Mouse (Mus musculus): ENCODE results near the gene Kin. TPM values are rescaled to one million over a fixed set of nuclear protein-coding genes. Genes with fewer than 3 reads are reported as not detected.
A peak's percentile ranks its signal among the peaks of the same experiment; 100 is the strongest.

Gene Kin
- polyA plus RNA-seq, 1 experiment from 2014 or later = 34.0 TPM

GRCm38 (mm10) chr2:10058836-10059235, 21.6 kb upstream of the Kin start:
- Histone ChIP-seq H3K9me3 (ENCODE audit: control insufficient read depth, low read depth, low read length) (no peaks in the 10 kb centered on the region), H3K27ac (ENCODE audit: low read length) (no peak overlapping the region), H3K4me3 (ENCODE audit: low read depth, low read length) (no peak overlapping the region), H3K4me2 (replicated peaks; ENCODE audit: low read depth, low read length) (no peak overlapping the region), H3K27me3 (ENCODE audit: control insufficient read depth, insufficient read depth, low read length) (no peaks in the 10 kb centered on the region), H3K36me3 (ENCODE audit: control insufficient read depth, insufficient read depth, low read length) (peaks cover 69% of the 10 kb centered on the region), H3K9ac (replicated peaks; ENCODE audit: low read depth, low read length) (no peak overlapping the region), H3K4me1 (ENCODE audit: control insufficient read depth, insufficient read depth, low read length) (no peaks in the 10 kb centered on the region)
- 86% methylated on average over 5 of the region's 5 CpGs for WGBS
- ATAC-seq (ENCODE audit: insufficient number of reproducible peaks, insufficient read depth, low FRiP score, low read depth) = no peak

DNA sequence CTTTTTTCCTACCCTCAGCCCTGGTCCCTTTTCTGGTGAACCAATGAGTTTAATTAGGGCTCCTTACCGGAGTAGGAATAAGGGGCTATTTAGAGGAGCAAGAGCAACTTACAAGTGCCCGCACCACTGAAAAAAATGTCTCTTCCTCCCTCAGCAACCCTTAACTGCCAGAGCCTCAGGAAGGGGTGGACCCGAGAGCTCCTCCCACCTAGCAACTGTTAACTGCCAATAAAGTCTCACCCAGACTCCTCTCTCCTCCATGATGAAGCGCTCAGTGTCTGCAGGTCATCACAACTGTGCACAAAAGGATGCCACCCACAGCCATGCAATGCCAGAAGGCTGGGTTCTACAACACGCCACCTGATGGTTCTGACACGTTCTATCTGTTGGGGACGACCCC, 8.6 kb upstream of the Kin start:
- Histone ChIP-seq H3K27me3 (ENCODE audit: control insufficient read depth, insufficient read depth, low read length) (no peaks in the 10 kb centered on the region), H3K4me3 (ENCODE audit: low read depth, low read length) (no peak overlapping the region), H3K36me3 (ENCODE audit: control insufficient read depth, insufficient read depth, low read length) (peaks cover 16% of the 10 kb centered on the region), H3K4me2 (replicated peaks; ENCODE audit: low read depth, low read length) (no peak overlapping the region), H3K9ac (replicated peaks; ENCODE audit: low read depth, low read length) (no peak overlapping the region), H3K27ac (ENCODE audit: low read length) (no peak overlapping the region), H3K9me3 (ENCODE audit: control insufficient read depth, low read depth, low read length) (no peaks in the 10 kb centered on the region), H3K4me1 (ENCODE audit: control insufficient read depth, insufficient read depth, low read length) (no peaks in the 10 kb centered on the region; the same call in 1 of the 2 replicates)
- WGBS = 91% methylated on average over 7 of the region's 7 CpGs
- ATAC-seq (ENCODE audit: insufficient number of reproducible peaks, insufficient read depth, low FRiP score, low read depth) = no peak

DNA sequence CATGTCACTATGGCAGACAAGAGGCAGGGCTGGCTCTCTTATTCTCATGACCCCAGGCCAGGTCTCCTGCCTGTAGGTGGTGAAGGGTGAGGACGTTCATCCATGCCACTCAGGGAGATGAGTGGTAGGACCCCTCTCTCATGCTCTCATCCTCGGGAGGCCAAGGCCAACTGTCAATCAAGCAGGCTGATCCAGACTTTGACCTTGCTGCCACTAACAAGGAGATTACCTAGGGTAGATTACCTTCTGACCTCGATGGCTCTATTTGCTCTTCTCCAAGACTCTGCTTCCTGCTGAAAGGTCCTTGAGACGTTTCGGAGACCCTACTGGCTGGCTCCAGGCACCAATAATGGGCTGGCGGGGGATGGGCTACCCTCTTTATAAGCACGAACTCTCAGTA, 5.9 kb upstream of the Kin start:
- no peak overlapping the region for H3K4me2 ChIP-seq (replicated peaks; ENCODE audit: low read depth, low read length)
- H3K4me3 ChIP-seq (ENCODE audit: low read depth, low read length) = no peak overlapping the region
- H3K9me3 ChIP-seq (ENCODE audit: control insufficient read depth, low read depth, low read length) = no peaks in the 10 kb centered on the region
- peaks cover 14% of the 10 kb centered on the region; the same call in 1 of the 2 replicates for H3K4me1 ChIP-seq (ENCODE audit: control insufficient read depth, insufficient read depth, low read length)
- no peaks in the 10 kb centered on the region for H3K27me3 ChIP-seq (ENCODE audit: control insufficient read depth, insufficient read depth, low read length)
- no peak overlapping the region for H3K9ac ChIP-seq (replicated peaks; ENCODE audit: low read depth, low read length)
- peaks cover 3% of the 10 kb centered on the region; the same call in 1 of the 2 replicates for H3K36me3 ChIP-seq (ENCODE audit: control insufficient read depth, insufficient read depth, low read length)
- no peak for ATAC-seq (ENCODE audit: insufficient number of reproducible peaks, insufficient read depth, low FRiP score, low read depth)
- 74% methylated on average over 7 of the region's 7 CpGs for WGBS
- no peak overlapping the region for H3K27ac ChIP-seq (ENCODE audit: low read length)

- Histone ChIP-seq H3K27ac (ENCODE audit: low read length) (no peak overlapping the region), H3K36me3 (ENCODE audit: control insufficient read depth, insufficient read depth, low read length) (peaks cover 3% of the 10 kb centered on the region; the same call in 1 of the 2 replicates), H3K9ac (replicated peaks; ENCODE audit: low read depth, low read length) (no peak overlapping the region), H3K4me3 (ENCODE audit: low read depth, low read length) (no peak overlapping the region), H3K4me1 (ENCODE audit: control insufficient read depth, insufficient read depth, low read length) (peaks cover 20% of the 10 kb centered on the region), H3K27me3 (ENCODE audit: control insufficient read depth, insufficient read depth, low read length) (no peaks in the 10 kb centered on the region), H3K4me2 (replicated peaks; ENCODE audit: low read depth, low read length) (0 out of 2 replicates have a peak overlapping the region, but pooled peaks have one; percentile 4), H3K9me3 (ENCODE audit: control insufficient read depth, low read depth, low read length) (no peaks in the 10 kb centered on the region)
- no peak for ATAC-seq (ENCODE audit: insufficient number of reproducible peaks, insufficient read depth, low FRiP score, low read depth)
- WGBS = 60% methylated on average over 8 of the region's 8 CpGs
Observed at GRCm38 (mm10) chr2:10076675-10077074, 3.7 kb upstream of the Kin start.

DNA sequence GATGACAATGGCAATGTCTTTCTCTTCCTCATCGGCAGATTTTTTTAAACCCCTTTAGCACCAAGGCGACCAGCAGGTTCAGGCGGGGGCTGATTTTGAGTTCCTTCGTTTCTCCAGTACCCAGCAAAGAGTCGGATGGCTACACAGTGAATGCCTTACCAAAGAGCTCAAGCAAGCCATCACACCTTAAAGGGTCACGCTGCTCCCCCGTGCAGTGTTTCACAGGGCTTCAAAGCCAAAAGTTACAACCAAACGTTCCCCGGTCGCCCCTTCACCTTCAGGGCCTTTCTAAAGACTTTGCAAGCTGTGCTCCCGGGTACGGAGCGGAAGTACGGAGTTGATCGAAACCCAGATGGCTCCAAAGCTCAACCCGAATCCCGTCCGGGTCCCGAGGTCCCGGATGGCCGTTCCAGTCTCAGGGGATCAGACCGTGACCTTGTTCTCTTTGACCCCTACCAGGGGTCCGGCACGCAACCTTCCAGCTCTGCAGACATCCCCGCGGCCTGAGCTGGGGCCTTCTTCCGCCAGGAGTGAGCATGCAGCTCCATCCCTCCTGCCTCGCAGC, 566 bp upstream of the Kin start:
- under 1% methylated on average over 28 of the region's 28 CpGs for WGBS
- no peaks in the 10 kb centered on the region; the same call in none of the 2 replicates for H3K36me3 ChIP-seq (ENCODE audit: control insufficient read depth, insufficient read depth, low read length)
- no peaks in the 10 kb centered on the region for H3K9me3 ChIP-seq (ENCODE audit: control insufficient read depth, low read depth, low read length)
- H3K4me2 ChIP-seq (replicated peaks; ENCODE audit: low read depth, low read length) = peak overlapping the region; percentile 62
- ATAC-seq (ENCODE audit: insufficient number of reproducible peaks, insufficient read depth, low FRiP score, low read depth) = peak; percentile 15
- H3K9ac ChIP-seq (replicated peaks; ENCODE audit: low read depth, low read length) = peak overlapping the region; percentile 97
- H3K27me3 ChIP-seq (ENCODE audit: control insufficient read depth, insufficient read depth, low read length) = no peaks in the 10 kb centered on the region
- peak overlapping the region; percentile 89 for H3K27ac ChIP-seq (ENCODE audit: low read length)
- H3K4me3 ChIP-seq (ENCODE audit: low read depth, low read length) = peak overlapping the region; percentile 92
- peaks cover 22% of the 10 kb centered on the region for H3K4me1 ChIP-seq (ENCODE audit: control insufficient read depth, insufficient read depth, low read length)

GRCm38 (mm10) chr2:10081453-10082080, 1.2 kb downstream of the Kin start:
- Histone ChIP-seq H3K36me3 (ENCODE audit: control insufficient read depth, insufficient read depth, low read length) (peaks cover 7% of the 10 kb centered on the region), H3K9me3 (ENCODE audit: control insufficient read depth, low read depth, low read length) (no peaks in the 10 kb centered on the region), H3K27me3 (ENCODE audit: control insufficient read depth, insufficient read depth, low read length) (no peaks in the 10 kb centered on the region), H3K27ac (ENCODE audit: low read length) (no peak overlapping the region), H3K4me3 (ENCODE audit: low read depth, low read length) (peak overlapping the region; percentile 92), H3K9ac (replicated peaks; ENCODE audit: low read depth, low read length) (no peak overlapping the region), H3K4me1 (ENCODE audit: control insufficient read depth, insufficient read depth, low read length) (peaks cover 22% of the 10 kb centered on the region), H3K4me2 (replicated peaks; ENCODE audit: low read depth, low read length) (peak overlapping the region; percentile 52)
- 85% methylated on average over 5 of the region's 5 CpGs for WGBS
- ATAC-seq (ENCODE audit: insufficient number of reproducible peaks, insufficient read depth, low FRiP score, low read depth) = no peak

DNA sequence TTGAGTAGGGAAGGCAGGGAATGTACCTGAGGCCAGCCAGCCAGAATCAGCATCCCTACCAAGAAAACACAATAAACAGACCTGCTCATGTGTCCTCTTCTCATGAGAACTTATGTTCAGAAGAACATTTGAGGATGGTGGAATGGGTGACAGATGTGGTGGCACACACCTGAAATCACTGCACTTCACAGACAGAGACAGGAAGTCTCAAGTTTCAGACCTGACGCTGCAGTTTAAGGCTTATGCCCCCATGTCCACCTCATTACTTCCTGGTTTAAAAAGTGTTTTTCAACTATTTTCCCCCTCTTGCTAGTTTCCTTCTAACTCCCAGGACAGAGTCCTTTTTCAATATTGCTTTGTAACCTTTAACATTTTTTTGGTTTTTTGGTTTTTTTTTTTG, 2.3 kb downstream of the Kin start:
- no peak for ATAC-seq (ENCODE audit: insufficient number of reproducible peaks, insufficient read depth, low FRiP score, low read depth)
- 81% methylated on average over 1 of the region's 1 CpGs for WGBS
- Histone ChIP-seq H3K4me2 (replicated peaks; ENCODE audit: low read depth, low read length) (no peak overlapping the region), H3K9me3 (ENCODE audit: control insufficient read depth, low read depth, low read length) (no peaks in the 10 kb centered on the region), H3K27ac (ENCODE audit: low read length) (no peak overlapping the region), H3K36me3 (ENCODE audit: control insufficient read depth, insufficient read depth, low read length) (peaks cover 18% of the 10 kb centered on the region), H3K4me3 (ENCODE audit: low read depth, low read length) (no peak overlapping the region), H3K4me1 (ENCODE audit: control insufficient read depth, insufficient read depth, low read length) (peaks cover 22% of the 10 kb centered on the region), H3K9ac (replicated peaks; ENCODE audit: low read depth, low read length) (no peak overlapping the region), H3K27me3 (ENCODE audit: control insufficient read depth, insufficient read depth, low read length) (no peaks in the 10 kb centered on the region)

DNA sequence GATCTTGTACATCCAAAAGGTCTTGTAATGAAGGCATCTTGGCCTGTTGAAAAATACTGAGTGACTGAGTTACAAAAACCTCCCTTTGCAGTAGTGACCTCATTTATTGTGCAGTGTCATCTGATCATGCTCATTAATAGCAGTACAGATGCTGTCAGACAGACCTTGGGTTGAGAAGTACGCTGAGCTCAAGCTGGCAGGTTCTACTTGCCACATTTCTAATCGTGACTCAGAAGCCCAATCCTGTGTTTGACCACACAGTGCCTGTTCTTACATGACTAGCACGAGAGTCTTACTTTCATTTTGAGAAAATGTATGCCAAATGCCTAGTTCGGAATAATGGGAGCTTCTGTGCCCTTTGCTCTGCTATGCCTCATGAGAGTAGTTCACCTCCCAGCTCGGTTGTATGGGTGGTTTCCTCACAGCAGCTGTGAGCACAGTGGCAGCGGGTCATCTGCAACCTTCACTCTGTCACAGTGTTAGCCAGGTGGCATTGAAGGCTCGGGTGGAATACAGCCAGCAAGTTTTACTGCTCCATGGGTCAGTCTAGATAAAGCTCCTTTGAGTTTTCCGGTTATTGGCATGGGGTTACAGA, 7.0 kb downstream of the Kin start:
- Histone ChIP-seq H3K36me3 (ENCODE audit: control insufficient read depth, insufficient read depth, low read length) (peaks cover 48% of the 10 kb centered on the region), H3K9ac (replicated peaks; ENCODE audit: low read depth, low read length) (no peak overlapping the region), H3K9me3 (ENCODE audit: control insufficient read depth, low read depth, low read length) (no peaks in the 10 kb centered on the region), H3K4me1 (ENCODE audit: control insufficient read depth, insufficient read depth, low read length) (no peaks in the 10 kb centered on the region), H3K27ac (ENCODE audit: low read length) (no peak overlapping the region), H3K4me3 (ENCODE audit: low read depth, low read length) (no peak overlapping the region), H3K27me3 (ENCODE audit: control insufficient read depth, insufficient read depth, low read length) (no peaks in the 10 kb centered on the region), H3K4me2 (replicated peaks; ENCODE audit: low read depth, low read length) (no peak overlapping the region)
- WGBS = 83% methylated on average over 8 of the region's 8 CpGs
- ATAC-seq (ENCODE audit: insufficient number of reproducible peaks, insufficient read depth, low FRiP score, low read depth) = no peak

All from stomach, embryonic 14.5 days (tissue).